Mouse (Mus musculus) adrenal gland, adult 2 months (tissue): Measurements from ENCODE around the gene Agtpbp1. TPM values are rescaled to one million over a fixed set of nuclear protein-coding genes. Genes with fewer than 3 reads are reported as not detected.
A peak's percentile ranks its signal among the peaks of the same experiment; 100 is the strongest.

Experiments
- DNase-seq: peaks from one replicate; pipeline ENCODE4 v3.0.0; 2021
- polyA plus RNA-seq: library from polyadenylated mRNA; depleted of rRNA; stranded (reverse); fragments of >200 nt; gene quantifications from 2 replicates; pipeline ENCODE4 v1.2.3, GENCODE M21; 2012
- total RNA-seq, 2 experiments: library from RNA; stranded (reverse); gene quantifications; 2 replicates each; pipeline ENCODE4 v1.2.3; 2021

The Agtpbp1 gene
- total and polyA plus RNA-seq, 3 experiments = 4.3 to 45.7 (median 38.9) TPM

DNA sequence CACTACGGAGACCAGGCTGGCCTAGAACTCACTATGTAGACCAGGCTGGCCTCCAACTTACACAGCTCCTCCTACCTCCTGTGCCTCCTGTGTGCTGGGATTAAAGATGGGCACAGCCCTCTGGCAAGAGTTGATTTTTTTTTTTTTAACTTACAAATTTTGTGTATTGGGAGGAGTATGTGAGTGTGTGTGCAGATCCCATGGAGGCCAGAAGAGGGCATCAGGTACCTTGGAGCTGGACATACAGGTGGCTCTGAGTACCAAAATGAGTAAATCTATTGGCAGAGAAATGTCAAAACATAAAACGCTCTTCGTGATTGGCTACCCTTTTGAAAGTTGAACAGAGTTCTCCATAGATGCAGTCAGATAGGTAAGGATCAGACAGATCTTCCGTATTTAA, 4.1 kb downstream of the Agtpbp1 start:
- no peak for DNase-seq

DNA sequence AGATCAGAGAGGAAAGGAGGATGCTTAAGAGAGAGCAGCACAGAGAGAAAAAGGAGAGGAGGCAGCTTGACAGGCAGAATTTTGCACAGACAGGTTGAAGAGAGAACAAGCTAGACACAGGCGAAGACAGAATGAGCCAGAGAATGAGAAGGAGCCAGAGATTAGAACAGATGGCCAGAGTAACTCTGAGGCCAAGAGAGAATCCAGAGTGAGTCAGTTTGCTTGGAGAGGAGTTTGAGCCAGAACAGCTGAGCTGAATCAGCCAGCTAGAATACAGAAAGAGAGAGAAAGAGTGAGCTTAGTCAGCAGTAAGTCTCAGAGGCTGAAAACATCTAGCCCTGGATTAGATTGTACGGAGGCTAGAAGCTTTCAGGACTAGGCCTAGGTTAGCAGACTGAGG, 12.5 kb downstream of the Agtpbp1 start:
- DNase-seq = peak; percentile 35

DNA sequence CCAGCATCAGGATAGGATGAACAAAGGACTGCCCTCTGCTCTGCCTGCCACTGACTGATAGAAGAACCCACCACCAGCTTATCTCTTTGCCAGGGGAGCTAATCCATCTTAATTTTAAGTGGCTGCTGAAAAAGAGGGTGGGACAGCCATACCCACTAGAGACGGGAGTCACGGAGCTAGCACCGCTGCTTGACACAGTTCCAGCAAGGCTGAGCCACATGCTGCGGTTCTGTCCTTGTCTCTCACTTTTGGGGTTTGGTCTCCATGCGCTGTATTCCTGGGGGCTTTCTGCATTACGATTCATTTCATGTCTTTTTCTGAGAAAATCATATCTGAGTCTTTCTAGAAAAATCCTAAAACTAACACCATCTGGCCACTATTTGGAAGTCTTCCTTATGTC, 13.9 kb downstream of the Agtpbp1 start:
- no peak for DNase-seq

DNA sequence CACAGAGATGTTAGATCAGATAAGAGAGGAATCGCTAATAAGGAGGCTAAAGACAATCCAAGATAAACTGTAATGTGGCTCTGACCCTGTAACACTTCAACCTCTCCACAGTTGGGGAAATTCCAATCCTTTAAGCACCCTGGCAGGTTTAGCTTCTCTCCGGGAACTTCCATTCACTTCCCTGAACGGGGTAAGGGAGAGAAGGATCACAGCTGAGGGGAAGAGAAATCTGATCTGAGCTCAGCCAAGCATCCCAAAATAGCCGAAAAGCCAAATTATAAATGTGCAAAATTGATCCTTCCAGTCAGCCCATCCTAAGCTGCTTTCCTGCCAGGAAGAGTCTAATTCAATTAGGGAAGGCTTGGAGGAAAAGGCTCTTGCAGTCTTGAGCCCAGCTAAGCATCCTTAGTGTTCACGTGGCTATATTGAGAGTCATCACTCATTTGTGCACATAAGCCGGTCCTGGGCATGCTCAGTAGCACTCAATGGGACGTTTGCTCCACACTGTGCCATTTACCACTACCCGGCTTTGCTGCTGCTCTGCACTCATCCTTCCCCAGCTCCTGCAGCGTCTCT, 19.0 kb downstream of the Agtpbp1 start:
- DNase-seq = no peak

DNA sequence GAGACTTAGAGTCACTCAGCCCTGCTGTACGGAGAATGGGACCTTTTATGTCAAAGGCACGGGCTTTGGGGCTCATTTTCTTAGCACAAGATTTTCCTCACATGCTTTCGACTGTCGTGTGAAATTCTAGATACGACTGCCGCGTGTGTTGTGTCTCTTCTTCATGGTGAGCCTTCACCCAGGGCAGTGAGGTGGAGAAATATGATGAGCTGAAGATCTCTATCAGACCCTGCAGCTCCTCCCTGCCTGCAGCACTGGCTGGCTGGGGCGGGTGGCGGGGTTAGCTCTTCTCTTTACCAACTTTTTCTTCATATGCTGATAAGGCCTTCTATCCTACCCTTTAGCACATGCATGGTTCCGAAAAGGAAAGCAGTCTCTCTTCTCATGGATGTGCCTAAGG, 20.1 kb downstream of the Agtpbp1 start:
- no peak for DNase-seq

DNA sequence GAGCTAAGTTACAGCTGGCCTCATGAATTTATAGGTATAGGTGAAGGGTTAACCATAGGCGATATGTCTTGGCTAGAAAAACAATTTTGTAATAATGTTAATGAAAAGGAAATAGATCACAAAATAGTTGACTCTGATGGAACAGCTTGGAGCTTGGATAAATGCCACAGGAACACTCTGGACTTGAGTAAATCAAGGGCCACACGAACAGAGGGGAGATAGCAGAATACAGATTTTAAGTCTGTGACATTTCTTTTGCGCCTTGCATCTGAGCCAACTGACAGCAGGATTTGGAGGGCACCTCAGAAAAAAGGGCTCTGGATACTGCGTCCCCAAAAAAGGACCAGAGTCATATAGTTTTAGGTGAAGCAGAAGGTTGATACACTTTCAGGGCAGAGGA, 20.5 kb downstream of the Agtpbp1 start:
- DNase-seq = no peak

DNA sequence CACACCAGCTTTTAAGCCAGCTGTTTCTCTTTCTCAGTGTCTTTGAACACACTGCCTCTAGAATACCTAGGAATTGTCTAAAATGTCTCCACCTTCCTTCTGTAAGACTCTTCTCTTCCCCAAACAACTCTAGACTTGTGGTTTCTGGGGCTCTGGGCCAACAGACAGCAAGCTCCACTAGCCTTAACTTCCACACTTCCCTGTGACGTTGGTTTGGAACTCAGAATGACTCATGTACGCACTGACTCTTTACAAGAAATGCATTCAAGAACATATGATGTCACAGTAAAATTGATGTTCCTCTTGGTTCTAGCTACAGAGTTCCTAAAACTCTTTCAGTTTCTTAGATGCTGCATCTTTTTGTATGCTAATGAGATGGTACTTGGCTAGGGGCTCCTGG, 22.6 kb downstream of the Agtpbp1 start:
- DNase-seq = no peak

DNA sequence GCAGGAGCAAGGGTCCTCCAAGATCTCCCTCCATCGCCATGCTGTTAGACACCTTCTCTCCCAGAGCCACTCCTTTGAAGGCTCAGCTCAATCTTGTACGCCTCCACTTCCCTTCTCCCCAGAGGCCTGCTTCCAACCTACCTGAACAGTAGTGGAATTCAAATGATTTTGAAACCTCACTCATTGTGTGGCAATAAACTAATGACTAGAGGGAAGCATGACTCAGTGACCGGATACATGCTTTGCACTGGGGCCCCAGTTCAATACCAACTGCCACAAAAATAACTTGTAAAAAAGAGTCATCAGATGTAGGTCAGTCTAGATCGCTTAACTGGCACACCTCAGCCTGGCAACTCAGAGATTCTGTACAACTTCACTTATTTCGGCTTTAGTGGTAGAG, 26.3 kb downstream of the Agtpbp1 start:
- DNase-seq = no peak

DNA sequence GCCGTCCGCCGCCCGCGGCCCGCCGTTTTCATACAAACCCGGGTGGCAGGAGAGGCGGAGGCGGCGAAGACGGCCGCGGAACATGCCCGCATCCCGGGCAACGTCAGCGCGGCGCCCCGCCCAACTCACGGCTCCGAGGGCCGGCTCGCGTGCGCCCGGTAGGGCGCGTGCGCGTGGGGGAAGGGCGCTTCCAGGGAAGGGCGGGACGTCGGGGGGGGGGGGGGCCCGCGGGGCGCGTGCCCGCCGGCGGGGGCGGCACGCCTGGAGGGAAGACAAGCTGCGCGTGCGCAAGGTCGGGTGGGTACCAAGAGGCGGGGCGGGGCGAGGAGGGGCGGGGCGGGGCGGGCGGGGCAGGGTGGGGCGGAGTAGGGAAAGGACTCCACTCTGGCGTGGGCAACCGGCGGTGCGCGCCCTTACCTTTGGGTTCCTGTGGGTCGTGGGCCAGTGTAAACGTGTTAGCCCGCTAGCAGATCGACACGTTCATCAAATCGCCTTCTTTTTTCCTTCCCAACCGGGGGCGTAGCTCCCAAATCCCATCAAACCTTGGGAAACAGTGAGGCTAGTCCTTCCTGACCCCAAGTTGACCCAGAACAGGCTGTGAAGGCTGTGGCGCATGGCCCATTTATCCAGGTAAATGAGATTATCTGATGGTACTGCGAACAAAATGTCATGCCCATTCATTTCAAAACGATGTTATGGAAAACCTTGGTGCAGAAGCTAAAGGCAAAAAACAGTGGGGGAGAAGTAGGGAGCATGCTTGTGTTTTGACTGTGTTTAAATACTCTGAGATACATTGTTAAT, 27.6 kb downstream of the Agtpbp1 start:
- DNase-seq = peak; percentile 93

DNA sequence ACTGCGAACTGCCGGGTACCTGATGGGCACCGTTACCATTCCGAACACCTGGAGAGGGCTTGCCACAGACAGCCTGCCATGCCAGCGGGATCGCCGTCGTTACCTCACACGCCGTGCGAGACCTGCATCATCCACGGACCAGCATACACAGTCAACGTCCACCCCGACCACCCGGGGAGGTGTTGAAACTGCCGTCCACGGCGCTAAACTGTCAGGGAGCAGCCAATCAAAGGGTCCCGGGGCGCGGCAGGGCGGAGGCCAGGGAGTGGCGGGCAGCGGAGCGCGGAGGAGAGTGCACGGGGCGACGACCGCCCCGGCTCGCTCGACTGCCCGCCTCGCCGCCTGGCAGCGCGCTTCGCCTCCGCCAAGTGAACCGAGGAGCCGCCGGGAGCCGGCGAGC, 28.4 kb downstream of the Agtpbp1 start:
- DNase-seq = peak; percentile 75

DNA sequence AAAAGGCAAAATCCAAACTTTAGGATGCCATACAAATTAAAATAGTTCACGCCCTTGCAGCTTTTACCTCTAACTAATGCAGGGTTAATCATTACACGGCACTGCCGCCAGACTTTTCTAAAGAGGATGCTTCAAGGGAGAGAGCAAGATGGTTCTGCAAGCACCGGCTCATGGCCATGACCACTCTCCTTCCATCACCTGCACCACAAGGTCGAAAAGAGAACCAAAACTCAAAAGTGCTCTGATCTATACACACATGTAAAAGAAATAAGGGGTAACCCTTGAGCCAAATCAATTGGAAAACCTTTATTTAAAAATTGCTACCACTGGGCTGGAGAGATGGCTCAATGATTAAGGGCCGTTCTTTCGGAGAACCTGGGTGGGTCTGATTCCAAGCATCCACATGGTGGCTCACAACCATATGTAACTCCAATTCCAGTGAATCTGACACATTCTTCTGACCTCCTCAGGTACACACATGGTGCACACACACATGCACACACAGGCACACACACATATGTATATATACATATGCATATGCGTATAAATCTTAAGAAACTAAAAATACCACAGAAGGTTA, 29.3 kb downstream of the Agtpbp1 start:
- no peak for DNase-seq

DNA sequence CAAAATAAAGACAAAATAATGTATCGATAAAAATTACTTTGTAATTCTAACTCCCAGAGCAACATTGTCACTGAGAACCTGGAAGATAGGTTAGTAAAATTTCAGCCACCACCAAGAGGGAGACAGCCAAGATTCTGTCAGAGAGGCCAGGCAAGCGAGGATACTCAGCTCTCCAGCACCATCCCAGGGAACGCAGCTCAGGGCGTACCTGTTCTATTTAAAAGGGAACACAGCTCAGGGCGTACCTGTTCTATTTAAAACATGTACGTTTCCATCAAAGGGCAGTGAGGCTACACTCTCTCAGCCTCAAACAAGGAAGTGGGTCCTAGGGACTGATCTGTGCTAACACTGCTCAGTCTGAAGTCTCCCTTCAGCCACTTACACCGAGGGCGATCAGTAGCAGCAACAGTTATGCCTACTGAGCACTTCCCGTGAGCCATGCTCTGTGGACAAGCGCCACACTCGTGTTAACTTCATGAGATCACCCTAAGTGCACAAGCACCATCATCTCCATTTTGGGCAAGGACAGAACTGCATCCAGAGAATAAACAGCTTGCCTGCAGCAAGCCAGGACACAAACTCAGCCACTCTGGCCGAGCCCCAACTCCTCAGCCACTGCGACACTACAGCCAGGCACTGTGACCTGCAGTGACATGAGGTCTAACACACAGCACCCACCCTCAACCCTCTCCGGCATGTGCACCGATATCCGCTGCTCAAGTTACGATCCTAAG, 30.1 kb downstream of the Agtpbp1 start:
- no peak for DNase-seq

DNA sequence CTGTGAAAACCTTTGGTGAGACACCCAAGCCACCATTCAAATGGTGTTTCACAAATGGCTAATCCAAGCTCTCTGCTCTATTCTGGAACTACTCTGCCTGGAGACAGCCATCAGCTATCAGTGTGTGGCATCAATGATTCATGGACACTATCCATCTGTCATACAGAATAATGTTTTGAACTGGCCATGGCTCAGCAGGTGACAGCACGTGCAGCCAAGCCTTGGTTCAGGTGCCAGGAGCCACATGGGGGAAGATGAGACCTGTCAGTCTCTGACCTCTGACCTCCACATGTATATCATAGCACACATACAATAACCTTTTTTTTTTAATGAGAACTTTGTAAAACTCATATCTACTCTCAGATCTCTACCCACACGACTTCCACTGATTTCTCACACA, 32.3 kb downstream of the Agtpbp1 start:
- no peak for DNase-seq

DNA sequence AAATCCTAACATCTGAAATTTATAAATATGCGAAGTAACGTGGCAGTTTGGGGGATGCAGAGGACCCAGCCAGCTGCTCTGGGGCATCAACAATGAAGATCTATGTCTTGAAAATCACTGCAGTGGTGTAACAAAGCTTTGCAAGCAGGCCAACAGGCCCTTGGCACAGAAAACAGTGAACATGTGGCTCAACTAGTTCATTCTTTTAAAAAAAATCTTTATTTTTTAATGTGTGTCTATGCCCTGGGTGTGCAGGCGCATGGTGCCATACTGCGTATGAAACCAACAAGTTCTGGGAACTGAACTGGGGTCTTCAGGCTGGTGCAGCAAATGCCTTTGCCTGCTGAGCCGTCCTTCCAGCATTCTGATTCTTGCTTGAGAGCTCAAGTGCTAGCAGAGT, 32.7 kb downstream of the Agtpbp1 start:
- DNase-seq = no peak

DNA sequence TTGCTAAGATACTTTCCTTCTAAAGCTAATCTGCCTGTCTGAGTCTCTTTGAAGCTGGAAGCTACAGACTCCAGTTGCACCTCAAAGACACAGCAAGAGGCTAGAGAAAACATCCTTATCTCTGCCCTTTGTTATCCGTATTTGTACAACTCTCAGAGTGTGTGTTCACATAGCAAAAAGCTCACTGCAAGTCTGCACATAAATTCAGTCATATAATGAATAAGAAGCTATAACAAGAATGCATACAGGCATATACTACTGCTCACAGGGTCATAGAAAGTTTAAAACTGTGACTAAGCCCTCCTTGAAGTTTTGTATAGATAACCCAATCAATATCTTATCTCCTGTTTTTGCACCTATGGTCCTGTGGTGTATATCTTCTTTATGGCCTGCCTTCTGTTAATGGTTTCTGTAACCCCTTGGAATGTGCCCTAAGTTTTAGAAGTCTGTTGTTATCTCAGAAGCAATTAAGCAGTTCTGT, 35.7 kb downstream of the Agtpbp1 start:
- DNase-seq = no peak

DNA sequence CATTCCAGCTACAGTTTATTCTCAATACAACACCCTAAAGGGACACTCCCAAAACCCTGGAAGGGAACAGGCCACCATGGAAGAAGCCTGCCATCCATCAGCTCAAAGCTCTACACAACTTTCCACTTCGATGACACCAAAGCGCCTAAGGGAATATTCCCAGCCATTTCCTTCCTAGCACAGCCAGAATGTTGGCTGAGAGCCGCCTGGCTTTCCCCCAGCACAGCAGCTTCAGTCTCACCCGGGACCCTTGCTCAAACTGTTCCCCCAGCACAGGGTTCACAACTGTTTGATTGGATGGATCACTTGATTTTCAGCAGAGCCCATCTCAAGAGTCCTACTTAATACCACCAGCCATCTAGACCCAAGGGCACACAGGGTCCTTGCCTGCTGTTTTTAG, 37.3 kb downstream of the Agtpbp1 start:
- peak; percentile 10 for DNase-seq

DNA sequence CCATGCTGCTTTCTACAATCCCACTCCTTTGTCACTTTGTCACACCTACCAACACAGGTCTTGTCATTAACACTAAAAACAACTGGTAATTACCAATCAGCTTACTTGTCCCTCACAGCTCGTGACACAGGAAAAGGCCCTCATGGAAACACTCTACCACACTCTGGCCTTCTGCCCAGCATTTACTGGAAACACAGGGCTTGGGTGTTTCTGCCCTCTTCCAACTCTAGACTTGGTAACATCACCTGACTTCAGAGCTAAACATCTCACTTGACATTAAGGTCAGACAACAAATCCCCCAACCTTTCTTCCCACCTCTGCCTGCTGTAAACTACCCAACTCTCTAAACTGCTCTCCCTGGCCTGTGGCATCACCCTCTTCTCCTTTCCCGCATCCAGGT, 37.9 kb downstream of the Agtpbp1 start:
- no peak for DNase-seq

DNA sequence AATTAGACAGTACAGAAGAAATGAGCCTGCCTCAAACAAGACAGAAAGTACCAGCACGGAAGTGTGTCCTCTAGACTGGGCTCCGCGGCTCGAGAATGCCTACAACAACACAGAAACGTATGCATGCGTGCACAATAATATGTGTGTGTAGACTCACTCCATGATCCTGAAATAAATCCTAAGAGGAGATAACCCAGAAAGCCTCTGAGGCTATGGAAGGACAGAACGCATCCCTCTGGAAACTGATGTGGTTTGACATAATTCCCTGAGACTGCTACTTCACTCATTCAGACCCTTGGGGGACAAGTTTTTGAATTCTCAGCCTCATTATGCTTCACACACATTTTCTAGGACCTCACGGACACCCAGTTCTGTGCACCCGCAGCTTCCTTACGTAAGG, 42.6 kb downstream of the Agtpbp1 start:
- DNase-seq = no peak

DNA sequence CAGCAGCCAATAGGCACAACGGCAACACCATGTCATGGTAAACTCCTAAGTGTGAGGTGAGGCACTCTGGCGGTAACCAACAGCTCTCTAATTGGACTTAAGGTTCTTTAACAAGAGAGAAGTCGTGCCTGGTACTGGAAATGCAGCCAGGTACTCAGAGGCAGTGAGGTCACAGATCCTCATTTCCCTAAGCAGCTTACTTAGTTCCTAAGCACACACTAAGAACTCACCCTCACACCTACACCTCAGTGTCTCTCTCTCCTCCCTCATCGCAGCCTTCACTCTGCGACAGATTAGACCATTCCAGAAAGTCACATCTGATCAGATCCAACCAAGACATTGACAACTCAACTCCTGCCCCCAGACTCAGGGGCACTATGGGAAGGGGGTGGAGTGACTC, 45.0 kb downstream of the Agtpbp1 start:
- DNase-seq = no peak

DNA sequence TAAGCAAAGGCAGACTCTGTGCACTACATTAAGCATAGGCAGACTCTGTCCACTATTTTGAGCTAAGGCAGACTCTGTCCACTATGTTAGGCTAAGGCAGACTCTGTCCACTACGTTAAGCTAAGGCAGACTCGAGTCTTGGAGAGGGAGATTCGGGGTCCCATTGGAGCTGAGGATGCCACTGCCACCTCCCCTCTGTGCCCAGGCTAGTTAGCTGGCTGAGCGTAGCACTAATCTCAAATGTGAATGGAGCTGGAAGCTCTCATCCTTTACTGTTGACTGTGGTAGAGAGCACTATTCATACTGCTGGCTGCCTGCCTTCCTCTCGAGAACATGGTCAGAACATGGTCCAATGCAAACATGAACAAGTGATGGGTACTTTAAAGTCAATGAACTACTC, 46.4 kb downstream of the Agtpbp1 start:
- no peak for DNase-seq

DNA sequence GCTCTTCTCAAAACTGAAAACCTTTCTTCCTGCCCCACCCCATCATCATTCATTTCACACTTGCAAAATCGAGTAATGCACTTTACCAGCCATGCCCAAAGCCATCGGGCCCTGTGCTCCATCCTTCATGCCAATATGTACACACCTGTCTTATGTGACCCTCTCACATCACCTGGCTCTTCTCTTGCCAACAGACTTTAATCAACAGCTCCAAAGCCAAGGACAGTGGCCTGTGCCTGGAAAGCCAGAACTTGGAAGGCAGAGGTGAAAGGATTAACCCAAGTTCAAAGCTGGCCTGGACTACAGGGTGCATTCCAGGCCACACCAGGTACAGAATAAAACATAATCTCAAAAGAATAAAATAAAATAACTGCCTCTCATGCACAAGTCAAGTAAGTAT, 48.4 kb downstream of the Agtpbp1 start:
- no peak for DNase-seq

DNA sequence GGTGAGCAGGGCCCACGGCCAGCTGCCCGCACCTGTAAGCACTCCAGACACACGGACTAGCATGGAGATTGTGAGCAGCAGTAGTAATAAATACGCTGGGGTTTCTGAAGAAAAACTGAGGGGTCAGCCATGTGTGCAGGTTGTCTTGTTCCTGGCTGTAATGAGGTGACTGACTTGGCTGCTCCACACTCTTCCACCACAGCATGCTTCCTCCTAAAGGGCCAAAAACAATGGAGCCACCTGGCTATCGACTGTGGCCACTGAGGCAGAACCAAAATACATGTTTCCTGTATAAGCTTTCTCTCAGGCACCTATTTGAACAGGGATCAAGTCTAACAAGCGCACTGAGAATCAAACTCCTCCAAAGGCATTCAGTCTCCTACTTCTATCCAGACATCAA, 49.3 kb downstream of the Agtpbp1 start:
- no peak for DNase-seq

DNA sequence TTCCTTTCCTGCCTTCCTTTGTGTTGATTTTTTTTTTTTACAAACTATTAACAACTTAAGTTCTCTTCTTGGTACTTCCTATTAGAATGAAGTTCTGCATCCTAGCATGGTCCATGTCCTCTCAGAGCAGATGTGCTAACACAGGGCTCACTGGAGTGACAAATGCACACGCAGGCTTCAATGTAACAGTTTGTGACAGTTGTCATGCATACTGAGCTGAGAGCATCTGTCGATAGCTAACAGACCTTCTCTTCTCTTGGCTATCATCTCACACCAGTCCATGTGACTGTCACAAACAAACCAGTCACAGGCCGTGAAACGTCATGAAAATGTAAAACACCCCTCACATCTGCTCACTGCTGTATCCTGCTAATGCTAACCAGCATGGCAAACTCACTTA, 50.7 kb downstream of the Agtpbp1 start:
- no peak for DNase-seq
